Mouse (Mus musculus): ENCODE data around the gene Camk2n1.

The Camk2n1 gene

DNA sequence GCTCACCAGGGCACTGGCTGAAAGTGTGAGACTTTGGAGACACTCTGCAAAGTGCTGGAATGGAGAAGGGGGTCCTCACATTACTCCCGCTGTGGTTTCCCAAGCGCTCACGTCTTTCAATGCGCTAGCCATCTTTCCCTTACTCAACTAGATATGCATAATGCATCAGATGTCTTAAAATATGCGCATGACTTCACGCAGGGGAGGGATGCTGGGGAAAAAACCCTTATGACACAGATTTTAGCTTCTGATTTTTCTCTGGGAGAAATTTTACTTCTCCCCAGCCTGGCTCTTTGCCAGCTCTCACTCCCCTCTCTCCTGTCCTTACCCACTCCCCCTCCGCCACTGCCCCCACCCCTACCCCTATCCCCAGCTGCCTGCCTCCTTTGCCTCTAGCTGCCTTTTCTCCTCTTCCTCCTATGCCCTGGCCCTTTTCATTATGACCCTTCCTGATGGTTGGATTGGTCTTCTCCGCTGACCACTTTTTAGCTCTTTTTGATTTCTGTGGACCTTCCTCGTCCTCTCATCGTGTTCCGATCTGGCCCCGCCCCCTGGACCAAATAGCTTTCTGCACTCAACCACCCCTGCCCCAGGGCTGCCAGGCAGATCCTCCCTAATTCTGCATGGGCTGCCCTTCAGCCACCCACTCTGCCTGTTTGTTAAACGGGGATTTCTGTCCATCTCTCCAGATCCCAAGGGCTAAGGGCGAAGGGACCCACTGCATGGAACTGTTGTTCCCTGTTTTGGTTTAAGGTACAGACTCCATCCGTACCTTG, 6.1 kb upstream of the Camk2n1 start:
- peak; percentile 58 for DNase-seq (ENCODE audit: low read depth, low spot score)

GRCm38 (mm10) chr4:138448872-138449615, 5.1 kb upstream of the Camk2n1 start:
- no peak for DNase-seq (ENCODE audit: low read depth, low spot score)

GRCm38 (mm10) chr4:138449636-138450314, 4.3 kb upstream of the Camk2n1 start:
- DNase-seq (ENCODE audit: low read depth, low spot score): no peak

GRCm38 (mm10) chr4:138452306-138453096, 1.6 kb upstream of the Camk2n1 start:
- DNase-seq (ENCODE audit: low read depth, low spot score): no peak

- DNase-seq (ENCODE audit: low read depth, low spot score): no peak
These were observed 889 bp upstream of the Camk2n1 start for GRCm38 (mm10) chr4:138453097-138453752.

- DNase-seq (ENCODE audit: low read depth, low spot score): peak; percentile 62
These were observed 542 bp downstream of the Camk2n1 start for GRCm38 (mm10) chr4:138454571-138455140.

- DNase-seq (ENCODE audit: low read depth, low spot score): no peak
These were observed 1.2 kb downstream of the Camk2n1 start for GRCm38 (mm10) chr4:138455141-138455955.

GRCm38 (mm10) chr4:138455956-138456341, 1.8 kb downstream of the Camk2n1 start:
- no peak for DNase-seq (ENCODE audit: low read depth, low spot score)

- no peak for DNase-seq (ENCODE audit: low read depth, low spot score)
These were observed 2.4 kb downstream of the Camk2n1 start for GRCm38 (mm10) chr4:138456536-138456935.

DNA sequence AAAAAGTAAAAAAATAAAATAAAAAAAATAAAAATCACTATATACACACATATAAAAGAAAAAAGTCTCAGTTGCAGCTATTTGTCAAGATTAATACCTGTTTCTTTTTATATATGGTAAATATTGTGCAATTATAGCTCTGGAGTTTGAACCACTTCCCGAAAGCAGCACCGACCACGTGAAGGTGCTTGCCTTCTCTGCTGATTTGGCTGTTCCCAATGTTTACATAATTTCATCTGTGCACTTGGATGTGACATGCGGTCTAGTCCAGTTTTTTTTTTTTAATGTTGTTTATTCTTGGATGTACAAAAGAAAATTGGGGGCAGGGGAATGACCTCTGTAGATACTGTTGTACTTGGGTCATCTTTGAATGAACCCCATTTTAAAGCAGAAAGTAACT, 3.0 kb downstream of the Camk2n1 start:
- no peak for DNase-seq (ENCODE audit: low read depth, low spot score)

DNA sequence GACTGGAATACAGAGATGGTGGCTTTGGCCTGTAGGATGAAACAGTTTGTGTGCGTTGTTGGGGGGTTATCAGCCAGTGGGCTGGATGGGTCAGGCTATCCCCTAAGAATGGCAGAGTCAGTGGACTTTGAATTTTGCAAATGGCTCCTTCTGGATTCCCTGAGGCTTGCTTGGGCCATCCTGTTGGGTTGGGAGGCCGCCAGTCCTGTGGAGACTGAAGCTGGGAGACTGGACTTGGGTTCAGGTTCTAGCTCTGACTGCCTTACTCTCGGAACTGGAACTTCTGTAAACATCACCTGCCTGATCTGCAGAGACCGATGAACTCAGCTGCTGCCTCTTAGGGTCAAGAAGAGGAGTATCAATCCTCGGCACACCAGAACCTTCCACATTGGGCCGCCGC, 4.1 kb downstream of the Camk2n1 start:
- DNase-seq (ENCODE audit: low read depth, low spot score): no peak

DNA sequence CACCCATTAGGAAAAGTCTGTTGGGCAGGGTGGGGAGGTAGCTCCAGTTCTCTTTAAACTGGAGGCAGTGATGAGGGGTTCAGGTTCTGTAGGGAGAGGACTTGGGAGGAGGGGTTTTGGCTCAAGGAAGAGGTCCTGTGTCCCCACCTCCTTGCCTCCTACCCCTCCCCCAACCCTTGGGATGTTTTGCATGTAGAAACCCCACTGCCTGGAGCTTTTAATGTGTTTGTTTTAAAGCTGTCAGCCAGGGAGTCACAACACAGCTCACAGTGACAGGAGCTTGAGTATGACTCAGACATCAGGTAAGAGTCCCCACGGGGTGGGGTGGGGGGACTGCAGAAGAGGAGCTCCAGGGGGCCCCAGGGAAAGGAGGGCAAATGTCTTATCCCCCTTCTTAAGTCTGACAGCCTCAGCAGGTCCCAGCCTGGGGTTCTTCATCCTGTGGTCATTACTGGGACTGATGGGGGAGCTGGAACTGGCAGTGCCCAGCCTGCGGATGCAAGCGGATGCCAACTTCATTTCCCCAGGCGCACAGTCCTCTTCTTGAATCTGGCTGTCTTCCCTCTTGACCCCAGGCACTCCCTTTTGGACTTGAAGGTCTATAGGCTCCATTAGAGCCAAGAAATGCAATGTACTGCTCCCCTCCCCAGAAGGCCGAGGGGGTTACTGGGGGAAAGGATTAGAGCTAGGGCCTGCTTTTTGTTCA, 4.8 kb downstream of the Camk2n1 start:
- no peak for DNase-seq (ENCODE audit: low read depth, low spot score)

DNA sequence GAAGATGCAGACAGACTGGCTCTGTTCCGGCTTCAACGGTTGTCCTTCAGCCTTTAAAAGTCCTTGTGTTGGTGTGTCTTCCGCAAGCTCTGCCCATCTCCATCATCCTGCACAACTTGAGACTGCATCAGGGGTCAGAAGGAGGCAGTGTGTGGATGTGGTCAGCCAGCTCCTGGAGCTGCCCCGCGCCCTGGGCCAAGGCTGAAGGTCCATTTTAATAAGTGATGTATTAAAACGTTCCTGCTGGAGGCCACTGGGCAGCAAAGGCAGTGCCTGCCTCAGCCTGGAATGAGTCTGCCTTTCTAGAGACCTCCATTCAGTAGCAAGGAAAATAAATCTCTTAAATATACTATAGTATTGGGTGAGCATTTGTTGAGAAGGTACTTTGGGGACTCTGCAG, 5.7 kb downstream of the Camk2n1 start:
- DNase-seq (ENCODE audit: low read depth, low spot score): no peak

GRCm38 (mm10) chr4:138460910-138461309, 6.8 kb downstream of the Camk2n1 start:
- no peak for DNase-seq (ENCODE audit: low read depth, low spot score)

GRCm38 (mm10) chr4:138461471-138461870, 7.4 kb downstream of the Camk2n1 start:
- no peak for DNase-seq (ENCODE audit: low read depth, low spot score)

GRCm38 (mm10) chr4:138462971-138463831, 9.1 kb downstream of the Camk2n1 start:
- peak; percentile 90 for DNase-seq (ENCODE audit: low read depth, low spot score)

- no peak for DNase-seq (ENCODE audit: low read depth, low spot score)
These were observed 9.8 kb downstream of the Camk2n1 start for GRCm38 (mm10) chr4:138463832-138464487.

Measured in telencephalon, adult 2 months (tissue).